Mouse (Mus musculus): ENCODE results near the gene Topaz1.
A peak's percentile ranks its signal among the peaks of the same experiment; 100 is the strongest.

Gene Topaz1

GRCm38 (mm10) chr9:122747060-122747459 is at the start of gene Topaz1:
TSS of gene Topaz1 (plus strand) at chr9:122747346.
- no peak for DNase-seq (ENCODE audit: low spot score)

- DNase-seq (ENCODE audit: low spot score): peak; percentile 42
These were observed 45.3 kb upstream of the Topaz1 start for GRCm38 (mm10) chr9:122701817-122702216.

GRCm38 (mm10) chr9:122713836-122714235 is 33.3 kb upstream of the Topaz1 start:
- DNase-seq (ENCODE audit: low spot score): no peak

GRCm38 (mm10) chr9:122715046-122715445 is 32.1 kb upstream of the Topaz1 start:
- DNase-seq (ENCODE audit: low spot score): no peak

GRCm38 (mm10) chr9:122716131-122716921 is 30.8 kb upstream of the Topaz1 start:
- DNase-seq (ENCODE audit: low spot score): no peak

- no peak for DNase-seq (ENCODE audit: low spot score)
These were observed 24.9 kb upstream of the Topaz1 start for GRCm38 (mm10) chr9:122722296-122722695.

- DNase-seq (ENCODE audit: low spot score): no peak
These were observed 21.9 kb upstream of the Topaz1 start for GRCm38 (mm10) chr9:122725046-122725765.

GRCm38 (mm10) chr9:122729500-122729899 is 17.6 kb upstream of the Topaz1 start:
- peak; percentile 55 for DNase-seq (ENCODE audit: low spot score)

GRCm38 (mm10) chr9:122732126-122732810 is 14.9 kb upstream of the Topaz1 start:
- no peak for DNase-seq (ENCODE audit: low spot score)

GRCm38 (mm10) chr9:122733222-122733621 is 13.9 kb upstream of the Topaz1 start:
- DNase-seq (ENCODE audit: low spot score): no peak

- no peak for DNase-seq (ENCODE audit: low spot score)
These were observed 12.2 kb upstream of the Topaz1 start for GRCm38 (mm10) chr9:122734934-122735333.

- DNase-seq (ENCODE audit: low spot score): no peak
These were observed 11.1 kb upstream of the Topaz1 start for GRCm38 (mm10) chr9:122736001-122736400.

GRCm38 (mm10) chr9:122736742-122737141 is 10.4 kb upstream of the Topaz1 start:
- peak; percentile 58 for DNase-seq (ENCODE audit: low spot score)

GRCm38 (mm10) chr9:122745879-122746278 is 1.3 kb upstream of the Topaz1 start:
- no peak for DNase-seq (ENCODE audit: low spot score)

GRCm38 (mm10) chr9:122757614-122758013 is 10.5 kb downstream of the Topaz1 start:
- DNase-seq (ENCODE audit: low spot score): no peak

GRCm38 (mm10) chr9:122760111-122760510 is 13.0 kb downstream of the Topaz1 start:
- DNase-seq (ENCODE audit: low spot score): no peak

GRCm38 (mm10) chr9:122785231-122785630 is 38.1 kb downstream of the Topaz1 start:
- DNase-seq (ENCODE audit: low spot score): no peak

GRCm38 (mm10) chr9:122786534-122786933 is 39.4 kb downstream of the Topaz1 start:
- no peak for DNase-seq (ENCODE audit: low spot score)

GRCm38 (mm10) chr9:122805053-122805844 is 58.1 kb downstream of the Topaz1 start, which contains the start of gene Tcaim:
TSS of gene Tcaim (plus strand) at chr9:122805539.
- peak; percentile 80 for DNase-seq (ENCODE audit: low spot score)

- DNase-seq (ENCODE audit: low spot score): no peak
These were observed 58.7 kb downstream of the Topaz1 start for GRCm38 (mm10) chr9:122805845-122806341.

GRCm38 (mm10) chr9:122807186-122807585 is 60.0 kb downstream of the Topaz1 start:
- DNase-seq (ENCODE audit: low spot score): no peak

GRCm38 (mm10) chr9:122810212-122810611 is 63.1 kb downstream of the Topaz1 start:
- DNase-seq (ENCODE audit: low spot score): no peak
